Comparison of ENCODE assay signal across 7 mouse cellular contexts in the genomic region with DNA sequence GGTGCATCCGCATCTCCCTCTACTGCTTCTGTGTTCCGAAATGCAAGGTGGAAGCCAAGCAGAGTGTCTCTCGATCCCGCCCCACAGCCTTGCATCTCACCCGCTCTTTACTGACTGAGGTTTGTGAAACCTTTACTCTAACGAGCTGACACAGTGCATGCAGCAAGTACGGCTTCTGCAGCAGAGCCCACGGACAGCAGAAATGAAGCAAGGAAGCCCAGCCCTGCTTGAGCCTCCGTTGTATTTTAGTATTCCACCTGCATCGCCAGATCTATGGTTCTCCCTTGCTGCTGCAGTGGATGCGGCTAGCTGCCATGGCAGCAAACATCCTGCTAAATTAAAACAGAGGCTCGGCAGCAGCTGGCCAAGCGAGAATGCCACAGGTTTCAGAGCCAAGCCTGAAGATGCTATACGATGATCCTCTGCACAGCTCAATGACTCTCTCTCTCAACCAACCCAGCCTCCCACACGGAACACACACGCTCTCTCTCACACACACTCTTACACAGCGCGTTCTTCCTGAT.
DNase-seq lines count a peak whose midpoint lies in the region.

No protein-coding gene starts in this region.

- intact Hi-C loops in left cerebral cortex, postnatal 25 days (cut with DNase I): no loop called here

- DNase-seq in brain, adult 2 months (ENCODE audit: low read depth, low spot score): peak; percentile 88
- peak; percentile 47 for DNase-seq in cerebellum, adult 9-10 months
- DNase-seq in frontal cortex, postnatal 10 days (ENCODE audit: low spot score in 2 of 2): peak; percentile 29 to 35
- DNase-seq in left cerebral cortex, postnatal 25 days (ENCODE audit: low spot score in 2 of 2): peak; percentile 59 to 83
- DNase-seq in right cerebral cortex, postnatal 4 days: peak; percentile 30
- no peak for DNase-seq in gastrocnemius, postnatal 4 days (ENCODE audit: low spot score in 2 of 2)
- DNase-seq in ovary, postnatal 14 days (ENCODE audit: low spot score): no peak

Comparison
In these comparisons a context has a peak if more than half of its experiments do, and no peak if none do; other contexts are left out.
1. DNase-seq: peak in brain, adult 2 months (single experiment), cerebellum, adult 9-10 months (single experiment), frontal cortex, postnatal 10 days (2 of 2), left cerebral cortex, postnatal 25 days (2 of 2) and right cerebral cortex, postnatal 4 days (single experiment); none in gastrocnemius, postnatal 4 days (0 of 2) and ovary, postnatal 14 days (single experiment).